Mouse (Mus musculus) A20 (cell line): ENCODE results near the gene Gm42421.

Experiments
- DNase-seq: peaks from one replicate; pipeline ENCODE4 v3.0.0-alpha.2; 2011; ENCODE audit warnings: low read depth, low spot score

Gene Gm42421

GRCm38 (mm10) chr5:143936156-143936555, 8.2 kb downstream of the Gm42421 start:
- DNase-seq: no peak

GRCm38 (mm10) chr5:143941588-143941987, 13.6 kb downstream of the Gm42421 start:
- no peak for DNase-seq

- DNase-seq: no peak
Observed at GRCm38 (mm10) chr5:143943231-143944125, 15.5 kb downstream of the Gm42421 start.

GRCm38 (mm10) chr5:143948361-143948760, 20.4 kb downstream of the Gm42421 start:
- DNase-seq: no peak

GRCm38 (mm10) chr5:143950016-143950415, 22.0 kb downstream of the Gm42421 start:
- DNase-seq: no peak

GRCm38 (mm10) chr5:143957101-143957500, 29.1 kb downstream of the Gm42421 start:
- no peak for DNase-seq

- DNase-seq: no peak
Observed at GRCm38 (mm10) chr5:143959551-143959950, 31.6 kb downstream of the Gm42421 start.

GRCm38 (mm10) chr5:143961176-143961575, 33.2 kb downstream of the Gm42421 start:
- no peak for DNase-seq

- DNase-seq: no peak
Observed at GRCm38 (mm10) chr5:143965586-143966345, 37.8 kb downstream of the Gm42421 start.

- no peak for DNase-seq
Observed at GRCm38 (mm10) chr5:143966671-143967070, 38.7 kb downstream of the Gm42421 start.

- DNase-seq: no peak
Observed at GRCm38 (mm10) chr5:143972628-143973027, 44.7 kb downstream of the Gm42421 start.

- DNase-seq: peak; percentile 71
Observed at GRCm38 (mm10) chr5:143974931-143975630, 47.1 kb downstream of the Gm42421 start.

- no peak for DNase-seq
Observed at GRCm38 (mm10) chr5:143975631-143975933, 47.6 kb downstream of the Gm42421 start.

GRCm38 (mm10) chr5:143976232-143976631, 48.3 kb downstream of the Gm42421 start:
- DNase-seq: no peak

- no peak for DNase-seq
Observed at GRCm38 (mm10) chr5:143976726-143977431, 48.9 kb downstream of the Gm42421 start.

- DNase-seq: no peak
Observed at GRCm38 (mm10) chr5:143980858-143981257, 52.9 kb downstream of the Gm42421 start.

GRCm38 (mm10) chr5:143982361-143982760, 54.4 kb downstream of the Gm42421 start:
- DNase-seq: no peak

- DNase-seq: no peak
Observed at GRCm38 (mm10) chr5:143985381-143985780, 57.4 kb downstream of the Gm42421 start.
